Mouse (Mus musculus) forebrain, embryonic 16.5 days (tissue): Measurements from ENCODE around the gene Tspan14. TPM values are rescaled to one million over a fixed set of nuclear protein-coding genes. Genes with fewer than 3 reads are reported as not detected.

Experiments used
- ATAC-seq: fragments of 200-750 bp; cut with Nextera tagmentation; 2 replicates; pipeline ENCODE4 v1.8.0; 2017; ENCODE audit warnings: mild to moderate bottlenecking, moderate library complexity
- H3K27ac ChIP-seq: fragments of 300-500 bp; sonication (generic); 2 replicates; pipeline ENCODE4 v1.5.1; 2014; ENCODE audit warnings: low read length, control low read depth
- H3K27me3 ChIP-seq: fragments of 300-500 bp; sonication (generic); replicated peaks from 2 replicates; pipeline ENCODE4 v1.6.1; 2014; ENCODE audit warnings: low read length; ENCODE audit not compliant: control insufficient read depth, insufficient read depth
- H3K36me3 ChIP-seq: fragments of 300-500 bp; sonication (generic); 2 replicates; pipeline ENCODE4 v1.6.1; 2014; ENCODE audit not compliant: control insufficient read depth, insufficient read depth
- H3K4me1 ChIP-seq: fragments of 300-500 bp; sonication (generic); replicated peaks from 2 replicates; pipeline ENCODE4 v1.6.1; 2014; ENCODE audit warnings: low read length; ENCODE audit not compliant: control insufficient read depth, insufficient read depth
- H3K4me2 ChIP-seq: fragments of 300-500 bp; sonication (generic); 2 replicates; pipeline ENCODE4 v1.6.1; 2014; ENCODE audit warnings: mild to moderate bottlenecking, low read length, control low read depth
- H3K4me3 ChIP-seq: fragments of 300-500 bp; sonication (generic); replicated peaks from 2 replicates; pipeline ENCODE4 v1.5.1; 2014; ENCODE audit warnings: mild to moderate bottlenecking, low read length, control low read depth
- H3K9ac ChIP-seq: fragments of 300-500 bp; sonication (generic); replicated peaks from 2 replicates; pipeline ENCODE4 v1.6.1; 2014; ENCODE audit warnings: low read depth, low read length, control low read depth
- H3K9me3 ChIP-seq: fragments of 300-500 bp; sonication (generic); 2 replicates; pipeline ENCODE4 v1.6.1; 2016; ENCODE audit warnings: low read length; ENCODE audit not compliant: control insufficient read depth
- WGBS: fragments of 180-500 bp; shearing (Covaris S2); extraction: QIAGEN DNeasy Blood & Tissue Kit; methylation state at CpG from one replicate; pipeline ENCODE4 v1.1.7; 2014; 5-methylcytosine and 5-hydroxymethylcytosine counted together
- polyA plus RNA-seq: library from polyadenylated mRNA; unstranded; fragments of >200 nt; fragmentation: Nextera tagmentation; extraction: Ambion mirVana; gene quantifications from 2 replicates; pipeline ENCODE4 v1.2.1, GENCODE M21; 2015

The Tspan14 gene
- polyA plus RNA-seq, 1 experiment from 2014 or later = 90.0 TPM

- 86% methylated on average over 6 of the region's 6 CpGs for WGBS
- no peaks in the 10 kb centered on the region for H3K4me1 ChIP-seq
- no peaks in the 10 kb centered on the region for H3K27me3 ChIP-seq
These were observed 80.0 kb downstream of the Tspan14 start for GRCm38 (mm10) chr14:40886428-40887202.

GRCm38 (mm10) chr14:40885752-40886151, 80.9 kb downstream of the Tspan14 start:
- no peaks in the 10 kb centered on the region for H3K9me3 ChIP-seq
- no peak overlapping the region for H3K4me3 ChIP-seq
- no peak for ATAC-seq
- 90% methylated on average over 1 of the region's 1 CpGs for WGBS
- H3K27me3 ChIP-seq = no peaks in the 10 kb centered on the region
- H3K4me1 ChIP-seq = no peaks in the 10 kb centered on the region
- no peaks in the 10 kb centered on the region for H3K36me3 ChIP-seq
- H3K4me2 ChIP-seq = no peak overlapping the region
- H3K27ac ChIP-seq = no peak overlapping the region
- H3K9ac ChIP-seq = no peak overlapping the region

More at GRCm38 (mm10) chr14:40886428-40887202, 80.0 kb downstream of the Tspan14 start:
- no peak for ATAC-seq
- Histone ChIP-seq H3K27ac (no peak overlapping the region), H3K4me2 (no peak overlapping the region), H3K9me3 (no peaks in the 10 kb centered on the region), H3K36me3 (no peaks in the 10 kb centered on the region), H3K9ac (no peak overlapping the region), H3K4me3 (no peak overlapping the region)

GRCm38 (mm10) chr14:40885225-40885624, 81.4 kb downstream of the Tspan14 start:
- Histone ChIP-seq H3K9ac (no peak overlapping the region), H3K27me3 (no peaks in the 10 kb centered on the region), H3K36me3 (no peaks in the 10 kb centered on the region), H3K4me1 (no peaks in the 10 kb centered on the region), H3K4me2 (no peak overlapping the region), H3K27ac (no peak overlapping the region), H3K9me3 (no peaks in the 10 kb centered on the region), H3K4me3 (no peak overlapping the region)
- WGBS = 42% methylated on average over 4 of the region's 4 CpGs
- no peak for ATAC-seq

GRCm38 (mm10) chr14:40874565-40874964, 92.0 kb downstream of the Tspan14 start:
- Histone ChIP-seq H3K27me3 (no peaks in the 10 kb centered on the region), H3K4me3 (no peak overlapping the region), H3K27ac (no peak overlapping the region), H3K36me3 (no peaks in the 10 kb centered on the region), H3K4me1 (no peaks in the 10 kb centered on the region), H3K9ac (no peak overlapping the region), H3K4me2 (no peak overlapping the region), H3K9me3 (no peaks in the 10 kb centered on the region)
- no peak for ATAC-seq

- no peak overlapping the region for H3K4me3 ChIP-seq
- WGBS = 87% methylated on average over 5 of the region's 5 CpGs
- H3K27me3 ChIP-seq = no peaks in the 10 kb centered on the region
- no peak overlapping the region for H3K27ac ChIP-seq
- H3K4me2 ChIP-seq = no peak overlapping the region
- H3K4me1 ChIP-seq = no peaks in the 10 kb centered on the region
- no peak overlapping the region for H3K9ac ChIP-seq
- H3K9me3 ChIP-seq = no peaks in the 10 kb centered on the region
- no peaks in the 10 kb centered on the region for H3K36me3 ChIP-seq
- no peak for ATAC-seq
These were observed 92.6 kb downstream of the Tspan14 start for GRCm38 (mm10) chr14:40873961-40874360.

DNA sequence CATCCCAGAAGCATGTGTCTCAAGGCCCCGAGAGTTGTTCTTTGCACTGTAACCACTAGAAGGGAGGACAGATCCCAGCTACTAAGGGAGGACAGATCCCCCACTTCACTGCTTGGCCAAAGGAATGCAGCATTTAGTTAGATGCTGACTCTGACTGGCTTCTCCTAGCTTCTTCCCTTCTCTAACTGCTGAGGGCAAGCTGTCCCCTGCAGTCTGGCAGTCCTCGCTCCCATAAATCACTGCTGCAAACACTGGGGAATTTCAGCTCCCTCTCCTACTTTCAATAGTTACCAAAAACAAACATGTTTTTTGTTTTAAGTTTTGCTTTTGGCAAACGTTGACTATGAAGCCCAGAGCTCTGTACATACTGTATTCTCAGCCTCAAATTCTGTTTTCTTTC, 96.0 kb downstream of the Tspan14 start:
- 83% methylated on average over 3 of the region's 3 CpGs for WGBS
- no peaks in the 10 kb centered on the region for H3K4me1 ChIP-seq
- no peak overlapping the region for H3K9ac ChIP-seq
- no peak overlapping the region for H3K27ac ChIP-seq
- no peak overlapping the region for H3K4me2 ChIP-seq
- ATAC-seq = no peak
- no peaks in the 10 kb centered on the region for H3K27me3 ChIP-seq
- H3K9me3 ChIP-seq = no peaks in the 10 kb centered on the region
- H3K36me3 ChIP-seq = no peaks in the 10 kb centered on the region
- H3K4me3 ChIP-seq = no peak overlapping the region

DNA sequence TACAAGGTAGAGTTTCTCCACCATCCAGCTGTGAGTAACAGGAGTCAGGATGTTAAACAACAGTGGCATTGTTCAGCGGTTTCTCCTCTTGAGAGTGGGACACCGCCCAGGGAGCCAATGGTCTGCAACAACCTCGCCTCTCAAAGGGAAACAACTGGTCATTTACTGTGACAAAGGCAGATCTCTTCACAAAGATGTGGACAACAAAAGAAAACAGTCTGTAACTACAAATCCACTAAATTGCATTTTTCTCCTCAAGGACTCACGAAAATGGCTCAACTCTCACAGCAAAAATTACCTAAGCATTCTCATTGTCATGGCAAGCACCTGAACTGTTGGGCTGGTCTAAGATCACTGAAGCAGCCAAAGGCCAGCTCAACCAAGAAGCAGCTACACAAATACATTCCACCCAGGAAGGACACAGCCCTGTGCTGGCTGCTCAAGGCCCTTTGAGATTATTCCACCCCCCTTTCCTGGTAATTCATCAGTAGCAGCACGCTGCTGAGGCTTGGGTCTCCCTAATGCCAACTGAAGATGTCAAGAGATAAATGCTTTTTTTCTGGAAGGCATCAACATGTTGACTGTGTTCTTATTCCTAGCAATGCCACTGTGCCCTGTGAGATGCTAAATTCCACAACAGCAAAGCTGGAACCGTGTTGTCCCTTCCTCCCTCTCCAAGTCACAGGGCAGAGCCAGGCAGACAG, 101.6 kb downstream of the Tspan14 start:
- Histone ChIP-seq H3K9ac (no peak overlapping the region), H3K4me2 (no peak overlapping the region), H3K4me1 (no peaks in the 10 kb centered on the region), H3K9me3 (no peaks in the 10 kb centered on the region), H3K4me3 (no peak overlapping the region), H3K36me3 (no peaks in the 10 kb centered on the region), H3K27me3 (no peaks in the 10 kb centered on the region), H3K27ac (no peak overlapping the region)
- 36% methylated on average over 6 of the region's 6 CpGs for WGBS
- ATAC-seq = no peak

GRCm38 (mm10) chr14:40863659-40864058, 102.9 kb downstream of the Tspan14 start:
- H3K9ac ChIP-seq = no peak overlapping the region
- H3K4me3 ChIP-seq = no peak overlapping the region
- 82% methylated on average over 3 of the region's 3 CpGs for WGBS
- no peaks in the 10 kb centered on the region for H3K4me1 ChIP-seq
- ATAC-seq = no peak
- no peaks in the 10 kb centered on the region for H3K9me3 ChIP-seq
- no peaks in the 10 kb centered on the region for H3K27me3 ChIP-seq
- no peaks in the 10 kb centered on the region for H3K36me3 ChIP-seq
- H3K4me2 ChIP-seq = no peak overlapping the region
- H3K27ac ChIP-seq = no peak overlapping the region

GRCm38 (mm10) chr14:40863022-40863421, 103.6 kb downstream of the Tspan14 start:
- no peak overlapping the region for H3K27ac ChIP-seq
- H3K4me1 ChIP-seq = no peaks in the 10 kb centered on the region
- H3K4me2 ChIP-seq = no peak overlapping the region
- no peaks in the 10 kb centered on the region for H3K36me3 ChIP-seq
- H3K9ac ChIP-seq = no peak overlapping the region
- H3K9me3 ChIP-seq = no peaks in the 10 kb centered on the region
- no peaks in the 10 kb centered on the region for H3K27me3 ChIP-seq
- H3K4me3 ChIP-seq = no peak overlapping the region
- no peak for ATAC-seq
